In genomic region chr12:111320549-111320948, GRCm38 (mm10) we compare ENCODE assay signal across 25 mouse cellular contexts. TPM values are rescaled to one million over a fixed set of nuclear protein-coding genes. Genes with fewer than 3 reads are reported as not detected.
A peak's percentile ranks its signal among the peaks of the same experiment; 100 is the strongest.
DNase-seq lines count a peak whose midpoint lies in the region; ATAC-seq and TF ChIP-seq lines count a peak whose summit lies in the region.
"Had no signal": no experiment of that assay in that cellular context is flagged by ENCODE, and none has a peak within 500 bp of the region (broad histone marks: within the 10 kb centered on the region; RNA-seq: fewer than 3 reads in every experiment).

No protein-coding gene starts in this region.

- no peak overlapping the region for H3K9ac ChIP-seq in embryonic facial prominence, embryonic 14.5 days (ENCODE audit: low read depth, low read length)
- H3K9ac ChIP-seq in midbrain, postnatal 0 days (replicated peaks; ENCODE audit: low read length, poor library complexity, severe bottlenecking) = no peak overlapping the region
- H3K9ac ChIP-seq in intestine, embryonic 16.5 days (ENCODE audit: low read depth, low read length) = no peak overlapping the region
- H3K9ac ChIP-seq: forebrain, embryonic 12.5 days; heart, embryonic 13.5 days; intestine, embryonic 15.5 days; neural tube, embryonic 12.5 days had no signal

- no peak for TF ChIP-seq CTCF in midbrain, postnatal 0 days (IDR thresholded peaks at IDR 0.05)

- ATAC-seq in embryonic facial prominence, embryonic 14.5 days (ENCODE audit: low read depth) = no peak
- ATAC-seq in midbrain, postnatal 0 days (ENCODE audit: low FRiP score) = no peak
- no peak for ATAC-seq in intestine, embryonic 16.5 days
- ATAC-seq: CD4-positive, CD25-positive, alpha-beta regulatory T cell, adult 4 months; hindbrain, embryonic 16.5 days; intestine, embryonic 15.5 days had no signal

- no peak overlapping the region for H3K27ac ChIP-seq in embryonic facial prominence, embryonic 14.5 days (replicated peaks; ENCODE audit: low read depth, low read length)
- H3K27ac ChIP-seq in embryonic facial prominence, embryonic 10.5 days (replicated peaks) = no peak overlapping the region
- no peak overlapping the region for H3K27ac ChIP-seq in midbrain, postnatal 0 days (ENCODE audit: low read depth, low read length)
- no peak overlapping the region for H3K27ac ChIP-seq in midbrain, embryonic 10.5 days (replicated peaks)
- no peak overlapping the region for H3K27ac ChIP-seq in intestine, embryonic 16.5 days (ENCODE audit: low read length)
- H3K27ac ChIP-seq: forebrain, embryonic 12.5 days; heart, embryonic 13.5 days; intestine, embryonic 15.5 days; neural tube, embryonic 12.5 days had no signal

- no peaks in the 10 kb centered on the region for H3K4me1 ChIP-seq in embryonic facial prominence, embryonic 14.5 days (ENCODE audit: control insufficient read depth, insufficient read depth, low read length)
- no peaks in the 10 kb centered on the region for H3K4me1 ChIP-seq in embryonic facial prominence, embryonic 10.5 days
- H3K4me1 ChIP-seq in midbrain, postnatal 0 days (ENCODE audit: insufficient read depth, low read length) = no peaks in the 10 kb centered on the region
- no peaks in the 10 kb centered on the region for H3K4me1 ChIP-seq in midbrain, embryonic 10.5 days
- no peaks in the 10 kb centered on the region for H3K4me1 ChIP-seq in intestine, embryonic 16.5 days (ENCODE audit: control insufficient read depth, insufficient read depth, low read length)
- H3K4me1 ChIP-seq: forebrain, embryonic 12.5 days; intestine, embryonic 15.5 days; neural tube, embryonic 12.5 days had no signal

- peak; percentile 19 for DNase-seq in embryonic facial prominence, embryonic 14.5 days (ENCODE audit: low spot score)
- DNase-seq in embryonic facial prominence, embryonic 10.5 days (ENCODE audit: low spot score) = no peak
- DNase-seq in midbrain, postnatal 0 days (ENCODE audit: low spot score) = peak; percentile 15
- DNase-seq in midbrain, embryonic 10.5 days (ENCODE audit: low spot score) = no peak
- DNase-seq in lung, postnatal 14 days = peak; percentile 77
- DNase-seq in left cerebral cortex, postnatal 36 days (ENCODE audit: low spot score in 2 of 2) = no peak
- no peak for DNase-seq in right cerebral cortex, postnatal 4 days
- DNase-seq: adrenal gland, postnatal 25 days; cerebellum, adult 11 months; cerebellum, adult 9-11 months; kidney, postnatal 25 days; midbrain, embryonic 14.5 days; right cerebral cortex, postnatal 14 days; spleen, adult 18-20 months had no signal

- H3K9me3 ChIP-seq in embryonic facial prominence, embryonic 14.5 days (ENCODE audit: control insufficient read depth, low read length) = no peaks in the 10 kb centered on the region
- no peaks in the 10 kb centered on the region for H3K9me3 ChIP-seq in embryonic facial prominence, embryonic 10.5 days
- H3K9me3 ChIP-seq in midbrain, postnatal 0 days (ENCODE audit: low read length) = no peaks in the 10 kb centered on the region
- H3K9me3 ChIP-seq in midbrain, embryonic 10.5 days (replicated peaks) = no peaks in the 10 kb centered on the region
- no peaks in the 10 kb centered on the region for H3K9me3 ChIP-seq in intestine, embryonic 16.5 days (ENCODE audit: control insufficient read depth, low read length)
- H3K9me3 ChIP-seq: forebrain, embryonic 12.5 days; heart, embryonic 13.5 days; intestine, embryonic 15.5 days; neural tube, embryonic 12.5 days had no signal

- H3K36me3 ChIP-seq in embryonic facial prominence, embryonic 14.5 days (ENCODE audit: control insufficient read depth, insufficient read depth, low read length) = peaks cover 100% of the 10 kb centered on the region
- H3K36me3 ChIP-seq in embryonic facial prominence, embryonic 10.5 days (replicated peaks) = peaks cover 100% of the 10 kb centered on the region
- H3K36me3 ChIP-seq in midbrain, postnatal 0 days (ENCODE audit: insufficient read depth, low read length) = peaks cover 92% of the 10 kb centered on the region
- H3K36me3 ChIP-seq in midbrain, embryonic 10.5 days = peaks cover 100% of the 10 kb centered on the region
- peaks cover 50% of the 10 kb centered on the region for H3K36me3 ChIP-seq in intestine, embryonic 16.5 days (ENCODE audit: control insufficient read depth, insufficient read depth, low read length)

- intact Hi-C loops in left cerebral cortex, postnatal 36 days (cut with DNase I) = no loop called here

- 89% methylated on average over 12 of the region's 12 CpGs for WGBS in embryonic facial prominence, embryonic 14.5 days
- 92% methylated on average over 12 of the region's 12 CpGs for WGBS in embryonic facial prominence, embryonic 10.5 days
- 81% methylated on average over 12 of the region's 12 CpGs for WGBS in midbrain, postnatal 0 days
- WGBS in midbrain, embryonic 10.5 days = 92% methylated on average over 12 of the region's 12 CpGs
- 80% methylated on average over 12 of the region's 12 CpGs for WGBS in intestine, embryonic 16.5 days

- no peak overlapping the region for H3K4me2 ChIP-seq in embryonic facial prominence, embryonic 14.5 days (ENCODE audit: low read depth, low read length)
- no peak overlapping the region for H3K4me2 ChIP-seq in midbrain, postnatal 0 days (ENCODE audit: low read depth, low read length, poor library complexity, severe bottlenecking)
- no peak overlapping the region for H3K4me2 ChIP-seq in intestine, embryonic 16.5 days (ENCODE audit: low read depth, low read length)
- H3K4me2 ChIP-seq: forebrain, embryonic 12.5 days; heart, embryonic 13.5 days; intestine, embryonic 15.5 days; neural tube, embryonic 12.5 days had no signal

- no peak overlapping the region for H3K4me3 ChIP-seq in embryonic facial prominence, embryonic 14.5 days (ENCODE audit: low read depth, low read length)
- no peak overlapping the region for H3K4me3 ChIP-seq in embryonic facial prominence, embryonic 10.5 days
- no peak overlapping the region for H3K4me3 ChIP-seq in midbrain, postnatal 0 days (ENCODE audit: low read depth, low read length)
- H3K4me3 ChIP-seq in midbrain, embryonic 10.5 days = no peak overlapping the region
- no peak overlapping the region for H3K4me3 ChIP-seq in intestine, embryonic 16.5 days (ENCODE audit: low read length)
- H3K4me3 ChIP-seq: erythroblast, embryonic 14.5 days; forebrain, embryonic 12.5 days; heart, embryonic 13.5 days; intestine, embryonic 15.5 days; megakaryocyte, embryonic 14.5 days; neural tube, embryonic 12.5 days had no signal

- H3K27me3 ChIP-seq in embryonic facial prominence, embryonic 14.5 days (replicated peaks; ENCODE audit: control insufficient read depth, insufficient read depth, low read length) = no peaks in the 10 kb centered on the region
- H3K27me3 ChIP-seq in embryonic facial prominence, embryonic 10.5 days (replicated peaks; ENCODE audit: low read depth, poor library complexity, severe bottlenecking) = no peaks in the 10 kb centered on the region
- no peaks in the 10 kb centered on the region for H3K27me3 ChIP-seq in midbrain, postnatal 0 days (ENCODE audit: insufficient read depth, low read length)
- no peaks in the 10 kb centered on the region for H3K27me3 ChIP-seq in midbrain, embryonic 10.5 days (ENCODE audit: low read depth, poor library complexity, severe bottlenecking)
- no peaks in the 10 kb centered on the region for H3K27me3 ChIP-seq in intestine, embryonic 16.5 days (replicated peaks; ENCODE audit: control insufficient read depth, insufficient read depth, low read length)
- H3K27me3 ChIP-seq: forebrain, embryonic 12.5 days; heart, embryonic 13.5 days; intestine, embryonic 15.5 days; neural tube, embryonic 12.5 days had no signal

RNA-seq across cellular contexts. Expression of gene Amn, which starts 49.7 kb away (rescaled TPM):
- 0.34 and 0.50 TPM in 2 replicates for polyA plus RNA-seq in embryonic facial prominence, embryonic 14.5 days (2014; fragmentation: Nextera tagmentation; extraction: Ambion mirVana)
- polyA plus RNA-seq in embryonic facial prominence, embryonic 10.5 days (2016; fragmentation: Nextera tagmentation; extraction: Ambion mirVana) = 0.16 and 0.25 TPM in 2 replicates
- 45.2 and 65.8 TPM in 2 replicates for total RNA-seq in midbrain, postnatal 0 days (2014; rRNA removed)
- polyA plus RNA-seq in midbrain, postnatal 0 days (2015; fragmentation: Nextera tagmentation; extraction: Ambion mirVana) = 82.7 and 101 TPM in 2 replicates
- polyA plus RNA-seq in midbrain, embryonic 10.5 days (2016; fragmentation: Nextera tagmentation; extraction: Ambion mirVana) = 0.11 and 0.17 TPM in 2 replicates
- 233 and 312 TPM in 2 replicates for polyA plus RNA-seq in intestine, embryonic 16.5 days (2015; fragmentation: Nextera tagmentation; extraction: Ambion mirVana)
- 10 to 100 TPM in 1 of 2 experiments, 1 to 10 TPM in 1; 8.4 to 14.9 TPM for total RNA-seq in left cerebral cortex, postnatal 36 days (2021)
- total RNA-seq: gastrocnemius, adult 8-10 months; hematopoietic stem cell, adult 5-6 weeks had no signal
- polyA plus RNA-seq: CD4-positive, CD25-positive, alpha-beta regulatory T cell, adult 4 months had no signal

RNA-seq across cellular contexts. Expression of gene Cdc42bpb, which starts 57.0 kb away (rescaled TPM):
- polyA plus RNA-seq in embryonic facial prominence, embryonic 14.5 days (2014; fragmentation: Nextera tagmentation; extraction: Ambion mirVana) = 37.7 and 41.5 TPM in 2 replicates
- polyA plus RNA-seq in embryonic facial prominence, embryonic 10.5 days (2016; fragmentation: Nextera tagmentation; extraction: Ambion mirVana) = 32.6 and 32.7 TPM in 2 replicates
- total RNA-seq in midbrain, postnatal 0 days (2014; rRNA removed) = 190 and 259 TPM in 2 replicates
- 35.4 and 36.4 TPM in 2 replicates for polyA plus RNA-seq in midbrain, postnatal 0 days (2015; fragmentation: Nextera tagmentation; extraction: Ambion mirVana)
- 31.4 and 32.0 TPM in 2 replicates for polyA plus RNA-seq in midbrain, embryonic 10.5 days (2016; fragmentation: Nextera tagmentation; extraction: Ambion mirVana)
- polyA plus RNA-seq in intestine, embryonic 16.5 days (2015; fragmentation: Nextera tagmentation; extraction: Ambion mirVana) = 30.1 and 32.5 TPM in 2 replicates
- total RNA-seq in left cerebral cortex, postnatal 36 days (2021) = 100 to 1,000 TPM; 146 to 152 TPM

Comparison
In these comparisons a context has a peak if more than half of its experiments do, and no peak if none do; other contexts are left out.
1. DNase-seq: peak in embryonic facial prominence, embryonic 14.5 days (single experiment), midbrain, postnatal 0 days (single experiment) and lung, postnatal 14 days (single experiment); none in embryonic facial prominence, embryonic 10.5 days (single experiment), midbrain, embryonic 10.5 days (single experiment), left cerebral cortex, postnatal 36 days (0 of 2) and right cerebral cortex, postnatal 4 days (single experiment).
2. RNA of gene Amn, which starts 49.7 kb away (polyA plus RNA-seq): 233 to 312 TPM in intestine, embryonic 16.5 days and 82.7 to 101 TPM in midbrain, postnatal 0 days; 0.34 to 0.50 TPM in embryonic facial prominence, embryonic 14.5 days, 0.16 to 0.25 TPM in embryonic facial prominence, embryonic 10.5 days and 0.11 to 0.17 TPM in midbrain, embryonic 10.5 days; every median in the first group is over 10 times any median in the second.